Mouse (Mus musculus) liver, embryonic 14.5 days (tissue): Measurements from ENCODE around the gene Sept3. TPM values are rescaled to one million over a fixed set of nuclear protein-coding genes. Genes with fewer than 3 reads are reported as not detected.
A peak's percentile ranks its signal among the peaks of the same experiment; 100 is the strongest.

ENCODE experiments used
- ATAC-seq: fragments of 200-750 bp; cut with Nextera tagmentation; 2 replicates; pipeline ENCODE4 v1.8.0; 2017; ENCODE audit warnings: moderate number of reproducible peaks, mild to moderate bottlenecking, moderate library complexity; ENCODE audit not compliant: insufficient read depth
- DNase-seq, 3 experiments: peaks; one replicate each; pipeline ENCODE4 v3.0.0-alpha.2; 2012 to 2013; ENCODE audit warnings: low read depth in 3 of 3, low spot score in 3 of 3
- H3K27ac ChIP-seq: fragments of 300-500 bp; sonication (generic); 2 replicates; pipeline ENCODE4 v1.5.1; 2014; ENCODE audit warnings: moderate library complexity, mild to moderate bottlenecking, control low read depth, inconsistent platforms
- H3K27me3 ChIP-seq: fragments of 300-500 bp; sonication (generic); 2 replicates; pipeline ENCODE4 v1.6.1; 2014; ENCODE audit warnings: mild to moderate bottlenecking, low read length, moderate library complexity; ENCODE audit not compliant: control insufficient read depth, insufficient read depth
- H3K36me3 ChIP-seq: fragments of 300-500 bp; sonication (generic); replicated peaks from 2 replicates; pipeline ENCODE4 v1.6.1; 2014; ENCODE audit warnings: low read depth; ENCODE audit not compliant: control insufficient read depth, insufficient read depth
- H3K4me1 ChIP-seq, 2 experiments: fragments of 200-500 bp in 1 of 2; fragments of 300-500 bp in 1 of 2; sonication (generic) in 1 of 2; replicated peaks; 2 replicates each; pipeline ENCODE4 v1.6.1; 2012 to 2014; ENCODE audit warnings: antibody characterized with exemption in 1 of 2, inconsistent platforms in 1 of 2, low read length in 1 of 2; ENCODE audit not compliant: control insufficient read depth in 2 of 2, insufficient read depth in 2 of 2
- H3K4me2 ChIP-seq: fragments of 300-500 bp; sonication (generic); 2 replicates; pipeline ENCODE4 v1.6.1; 2014; ENCODE audit warnings: low read depth, mild to moderate bottlenecking, control low read depth, moderate library complexity
- H3K4me3 ChIP-seq, 2 experiments: fragments of 200-500 bp in 1 of 2; fragments of 300-500 bp in 1 of 2; sonication (generic) in 1 of 2; 2 replicates each; pipeline ENCODE4 v1.5.1; 2012 to 2014; ENCODE audit warnings: low read depth in 2 of 2, low read length in 2 of 2, mild to moderate bottlenecking in 2 of 2, control low read depth in 1 of 2, inconsistent platforms in 1 of 2, moderate library complexity in 1 of 2; ENCODE audit not compliant: insufficient read depth in 1 of 2
- H3K9ac ChIP-seq: fragments of 300-500 bp; sonication (generic); replicated peaks from 2 replicates; pipeline ENCODE4 v1.6.1; 2014; ENCODE audit warnings: mild to moderate bottlenecking, control low read depth, moderate library complexity
- H3K9me3 ChIP-seq: fragments of 300-500 bp; sonication (generic); 2 replicates; pipeline ENCODE4 v1.6.1; 2016; ENCODE audit warnings: low read length, mixed read lengths; ENCODE audit not compliant: control insufficient read depth
- CTCF ChIP-seq: IDR thresholded peaks from 2 replicates; pipeline ENCODE4 v1.5.1; 2016; ENCODE audit warnings: antibody characterized with exemption, low read depth, control low read depth
- EP300 ChIP-seq: IDR thresholded peaks from 2 replicates; pipeline ENCODE4 v1.6.1; 2016; ENCODE audit warnings: antibody characterized with exemption, low read depth
- WGBS: fragments of 180-500 bp; shearing (Covaris S2); extraction: QIAGEN DNeasy Blood & Tissue Kit; methylation state at CpG from one replicate; pipeline ENCODE4 v1.1.7; 2014; ENCODE audit not compliant: insufficient replicate concordance; 5-methylcytosine and 5-hydroxymethylcytosine counted together
- polyA plus RNA-seq, 2 experiments: library from polyadenylated mRNA; depleted of rRNA in 1 of 2; stranded (reverse) in 1 of 2; unstranded in 1 of 2; fragments of >200 nt; fragmentation: Nextera tagmentation in 1 of 2; extraction: Ambion mirVana in 1 of 2; gene quantifications; 2 replicates each; pipeline versions ENCODE4 v1.2.1 to v1.2.3; 2012 to 2014

Sept3 gene
- polyA plus RNA-seq, 2 experiments, result 0.12 TPM; not detected in 1

DNA sequence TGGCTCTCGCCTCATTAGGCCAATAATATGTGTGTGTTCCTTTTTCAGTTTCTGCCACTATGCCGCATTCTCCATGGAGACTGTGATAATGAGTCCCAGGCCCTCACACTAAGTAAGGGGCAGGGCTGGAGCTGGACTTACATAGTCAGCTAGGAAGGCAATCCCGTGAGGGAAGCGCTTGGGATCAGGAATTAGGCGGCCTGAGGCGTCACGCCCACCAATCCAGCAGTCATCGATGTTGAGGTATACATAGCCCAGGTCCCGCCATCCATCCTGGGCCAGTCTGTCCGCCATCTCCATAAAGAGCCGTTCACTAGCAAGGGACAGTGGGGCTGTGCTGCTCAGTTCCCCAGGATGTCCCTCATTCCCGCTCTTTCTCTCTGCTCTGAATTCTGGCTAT lies 61.9 kb downstream of the Sept3 start:
- Histone ChIP-seq H3K36me3 (peaks cover 33% of the 10 kb centered on the region), H3K4me2 (peak overlapping the region; percentile 93), H3K27me3 (no peaks in the 10 kb centered on the region), H3K9ac (peak overlapping the region; percentile 3; the same call in 1 of the 2 replicates), H3K4me1 (peaks cover 26 to 32% of the 10 kb centered on the region in 2 experiments), H3K9me3 (no peaks in the 10 kb centered on the region), H3K27ac (no peak overlapping the region; the same call in 1 of the 2 replicates), H3K4me3 (peak overlapping the region in 1 of 2 experiments; percentile 81; a peak in 2 of 4 replicates)
- DNase-seq (no peak), ATAC-seq (no peak)
- WGBS, result 88% methylated on average over 12 of the region's 12 CpGs
- no peak for TF ChIP-seq EP300

DNA sequence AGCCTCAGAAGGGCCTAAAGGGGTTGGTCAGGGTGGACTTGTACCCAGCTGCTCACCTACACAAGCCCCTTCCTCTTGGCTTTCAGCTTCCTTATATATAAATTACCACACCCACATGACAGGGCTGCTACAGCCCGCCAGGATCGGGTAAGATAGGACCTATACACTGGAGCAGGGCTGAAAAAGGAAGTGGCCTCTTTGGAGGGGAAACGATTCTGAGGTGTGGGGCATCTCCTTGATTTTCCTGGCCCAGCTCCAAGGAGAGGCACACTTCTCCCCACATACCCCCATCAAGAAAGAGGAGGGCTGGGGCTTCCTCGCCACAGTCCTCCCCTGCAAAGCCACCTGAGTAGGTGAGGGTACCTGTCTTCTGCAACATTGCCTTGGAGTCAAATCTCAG lies 63.2 kb downstream of the Sept3 start:
- H3K4me3 ChIP-seq, result peak overlapping the region; percentile 81 to 84
- H3K9ac ChIP-seq, result peak overlapping the region; percentile 87
- no peak for ATAC-seq
- H3K9me3 ChIP-seq, result no peaks in the 10 kb centered on the region
- no peak for TF ChIP-seq CTCF
- no peak for TF ChIP-seq EP300
- peak overlapping the region; percentile 75 for H3K27ac ChIP-seq
- H3K4me2 ChIP-seq, result peak overlapping the region; percentile 93
- WGBS, result 4% methylated on average over 4 of the region's 4 CpGs
- peaks cover 32% of the 10 kb centered on the region for H3K36me3 ChIP-seq
- H3K4me1 ChIP-seq, result peaks cover 33 to 42% of the 10 kb centered on the region in 2 experiments
- H3K27me3 ChIP-seq, result no peaks in the 10 kb centered on the region
- DNase-seq, result peak in 1 of 3 experiments; percentile 32

DNA sequence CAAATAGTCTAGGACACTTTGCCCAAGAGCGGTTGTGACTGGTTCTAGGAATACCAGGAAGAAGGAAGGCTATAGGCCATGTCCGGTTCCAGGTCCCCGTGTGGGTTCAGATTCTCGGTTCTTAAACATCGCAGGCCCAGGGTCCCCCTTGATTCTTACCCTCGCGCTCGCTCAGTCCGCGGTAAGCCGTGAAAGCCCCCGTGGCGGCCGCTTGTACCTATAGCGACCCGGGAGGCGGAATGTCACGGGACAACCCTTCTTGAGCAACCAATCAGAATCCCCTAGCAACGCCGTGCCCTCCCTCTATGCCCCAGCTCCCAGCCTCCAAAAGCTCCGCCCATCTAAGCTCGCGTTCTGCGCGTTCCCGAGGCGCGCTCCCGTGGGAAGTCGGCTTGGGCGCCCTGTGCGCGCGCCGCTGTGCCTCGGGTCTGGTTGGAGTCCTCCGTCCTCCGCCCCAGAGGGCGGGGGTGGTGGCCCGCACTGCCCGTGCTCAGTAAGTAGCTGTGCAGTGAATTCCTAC lies 64.0 kb downstream of the Sept3 start, which contains the start of the genes Naga, Pheta2 and Smdt1:
Naga (minus strand) TSS at position 333 of the 520 bp plus-strand sequence.
Pheta2 (plus strand) TSS at position 350 of the 520 bp plus-strand sequence.
Smdt1 (plus strand) TSS at position 367 of the 520 bp plus-strand sequence.
- DNase-seq (peak; percentile 98 to 99 (median 99)), ATAC-seq (peak; percentile 79)
- peak within 1 kb of the TSS; percentile 99 for H3K27ac ChIP-seq
- H3K4me2 ChIP-seq, result peak within 1 kb of the TSS; percentile 93
- TF ChIP-seq EP300, result no peak
- TF ChIP-seq CTCF, result peak; percentile 46; the same call in 1 of the 2 replicates
- H3K27me3 ChIP-seq, result no peaks in the 10 kb centered on the region
- WGBS, result under 1% methylated on average over 41 of the region's 41 CpGs
- peaks cover 40% of the 10 kb centered on the region for H3K36me3 ChIP-seq
- H3K9ac ChIP-seq, result peak within 1 kb of the TSS; percentile 98
- H3K9me3 ChIP-seq, result no peaks in the 10 kb centered on the region
- H3K4me1 ChIP-seq, result peaks cover 41 to 49% of the 10 kb centered on the region in 2 experiments
- H3K4me3 ChIP-seq, result peak within 1 kb of the TSS; percentile 81 to 84

DNA sequence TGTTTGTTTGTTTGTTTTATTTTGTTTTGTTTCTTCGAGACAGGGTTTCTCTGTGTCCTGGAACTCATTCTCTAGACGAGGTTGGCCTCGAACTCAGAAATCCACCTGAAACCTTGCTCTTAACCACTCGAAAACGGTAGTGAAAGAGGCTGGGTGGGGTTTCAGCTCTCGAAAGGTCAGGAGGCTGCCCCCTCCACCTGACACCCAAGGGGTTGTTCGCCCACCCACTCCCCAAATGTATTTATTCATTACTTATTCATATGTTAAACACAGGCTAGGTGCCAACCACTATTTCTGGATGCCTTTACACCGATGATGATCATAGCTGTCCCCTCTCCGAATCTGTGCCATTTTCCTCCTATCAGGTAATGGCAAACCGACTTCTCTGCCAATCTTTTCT lies 64.5 kb downstream of the Sept3 start:
- DNase-seq (no peak), ATAC-seq (no peak)
- Histone ChIP-seq H3K36me3 (peaks cover 42% of the 10 kb centered on the region), H3K4me1 (peaks cover 46 to 54% of the 10 kb centered on the region in 2 experiments), H3K4me2 (peak overlapping the region; percentile 93), H3K27ac (peak overlapping the region; percentile 99), H3K9me3 (no peaks in the 10 kb centered on the region), H3K9ac (peak overlapping the region; percentile 98), H3K27me3 (no peaks in the 10 kb centered on the region), H3K4me3 (peak overlapping the region; percentile 29 to 81)
- 37% methylated on average over 10 of the region's 10 CpGs for WGBS
- no peak for TF ChIP-seq CTCF
- no peak for TF ChIP-seq EP300

DNA sequence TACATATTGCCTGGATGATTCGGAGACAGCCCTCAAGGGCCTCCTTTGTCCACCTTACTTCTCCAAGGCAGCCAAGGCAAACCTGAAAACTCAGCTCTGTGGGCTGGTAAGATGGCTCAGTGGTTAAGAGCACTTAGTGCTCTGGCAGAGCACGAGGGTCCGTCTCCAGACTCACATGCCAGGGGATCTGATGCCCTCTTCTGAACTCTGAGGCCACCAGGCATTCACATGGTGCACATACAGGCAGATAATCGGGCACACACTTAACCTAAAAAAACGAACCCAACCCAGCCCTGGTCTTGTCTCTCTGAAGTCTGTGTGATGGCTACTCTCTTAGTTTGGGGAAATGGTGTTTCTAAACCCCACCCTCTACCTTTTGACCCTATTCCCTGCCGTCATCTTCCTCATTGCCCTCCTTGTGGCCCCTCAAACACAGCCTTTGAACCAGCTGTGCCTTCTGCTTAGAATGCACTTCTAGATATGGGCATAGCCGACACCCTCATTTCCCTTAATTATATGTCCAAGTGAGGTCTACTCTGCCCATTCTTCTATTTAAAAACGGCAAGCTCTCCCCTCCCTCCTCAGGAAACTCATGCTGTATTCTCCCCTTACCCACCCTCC lies 65.1 kb downstream of the Sept3 start:
- no peak for TF ChIP-seq EP300
- no peak for TF ChIP-seq CTCF
- peak overlapping the region; percentile 93 for H3K4me2 ChIP-seq
- peak overlapping the region; percentile 99 for H3K27ac ChIP-seq
- peaks cover 52 to 60% of the 10 kb centered on the region in 2 experiments for H3K4me1 ChIP-seq
- WGBS, result 33% methylated on average over 8 of the region's 8 CpGs
- ATAC-seq (no peak), DNase-seq (peak in 1 of 3 experiments; percentile 24)
- no peaks in the 10 kb centered on the region for H3K9me3 ChIP-seq
- peak overlapping the region in 1 of 2 experiments; percentile 81; a peak in 2 of 4 replicates for H3K4me3 ChIP-seq
- peaks cover 42% of the 10 kb centered on the region for H3K36me3 ChIP-seq
- peak overlapping the region; percentile 98 for H3K9ac ChIP-seq
- H3K27me3 ChIP-seq, result no peaks in the 10 kb centered on the region
